Mouse (Mus musculus): Measurements from ENCODE around the gene Nedd9.

The Nedd9 gene

DNA sequence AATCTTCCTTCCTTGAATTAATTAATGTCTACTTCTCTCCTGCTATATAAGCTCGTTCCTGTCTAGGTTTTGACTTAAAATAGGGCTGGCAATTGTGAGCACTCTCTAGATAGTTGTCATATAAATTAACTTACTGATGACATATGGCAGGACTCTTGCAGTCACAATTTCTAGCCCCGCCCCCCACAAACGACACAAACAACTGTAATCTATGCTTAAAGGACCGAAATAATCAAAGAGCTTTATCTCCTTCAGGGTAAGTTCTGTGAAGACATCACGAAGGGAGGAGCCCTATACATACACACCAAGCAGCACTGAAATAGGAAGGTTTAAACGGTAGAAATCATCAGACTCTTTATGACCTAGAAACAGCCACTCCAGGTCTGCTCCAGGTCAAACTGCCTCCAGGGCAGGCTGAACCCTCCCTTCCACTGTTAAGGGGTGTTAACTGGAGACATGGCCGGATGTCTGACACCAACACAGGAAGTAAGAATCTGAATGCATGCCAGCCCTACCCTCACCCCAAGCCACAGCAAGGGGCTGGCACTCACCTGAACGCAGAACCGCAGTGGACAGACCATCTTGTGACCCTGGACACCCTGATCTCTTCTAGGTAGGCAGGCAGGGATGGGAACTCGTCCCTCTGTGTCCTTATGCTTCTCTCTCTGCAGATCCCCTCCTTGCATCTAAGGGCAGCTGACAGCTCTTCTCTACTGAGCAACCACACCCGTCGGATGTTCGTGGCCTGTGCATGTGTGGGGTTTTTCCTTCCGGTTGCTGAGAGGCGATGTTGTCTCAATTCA lies at the start of gene Nedd9:
TSS of gene Nedd9 (minus strand) at position 757 of the 803 bp plus-strand sequence.
- DNase-seq (ENCODE audit: low read depth in 2 of 2, low spot score in 2 of 2): peak; percentile 73 to 82

- no peak for DNase-seq (ENCODE audit: low read depth in 2 of 2, low spot score in 2 of 2)
These were observed 45.5 kb upstream of the Nedd9 start for GRCm38 (mm10) chr13:41532625-41533024.

DNA sequence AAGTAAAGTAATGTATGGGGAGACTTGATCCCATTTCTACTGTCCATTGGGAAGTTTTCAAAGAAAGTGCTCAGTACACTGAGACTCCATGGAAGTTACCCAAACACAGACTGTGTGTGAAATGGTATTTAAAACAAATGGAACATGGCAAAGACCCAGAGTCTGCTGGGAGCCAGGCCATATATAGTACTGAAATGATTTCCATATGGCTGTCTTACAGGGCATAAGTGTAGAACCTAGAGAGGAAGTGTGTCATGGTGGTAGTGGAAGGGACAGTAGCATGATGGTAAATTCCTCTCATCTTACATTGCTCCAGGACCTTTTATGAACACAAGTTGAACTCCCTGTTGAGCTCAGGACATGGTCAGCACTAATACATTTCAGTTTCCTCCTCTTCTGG lies 43.2 kb upstream of the Nedd9 start:
- no peak for DNase-seq (ENCODE audit: low read depth in 2 of 2, low spot score in 2 of 2)

- no peak for DNase-seq (ENCODE audit: low read depth in 2 of 2, low spot score in 2 of 2)
These were observed 37.0 kb upstream of the Nedd9 start for GRCm38 (mm10) chr13:41524208-41524607.

DNA sequence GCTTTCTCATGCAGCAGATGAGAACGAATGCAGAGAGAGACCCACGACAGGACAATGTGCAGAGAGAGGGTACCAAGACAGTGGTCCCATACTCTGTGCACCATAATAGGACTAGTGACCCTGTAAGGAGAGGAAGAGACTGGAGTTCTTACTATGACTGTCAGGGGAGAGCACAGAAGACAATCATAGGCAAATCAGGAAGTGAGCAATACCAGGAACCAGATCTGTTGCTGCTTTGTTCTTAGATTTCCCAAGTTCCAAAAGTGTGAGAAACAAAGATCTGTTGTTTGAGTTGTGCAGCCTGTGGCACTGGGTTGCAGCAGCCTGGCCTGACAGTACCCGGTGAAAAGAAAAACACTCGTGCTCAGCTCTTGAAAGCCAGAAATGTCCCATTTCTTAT lies 34.1 kb upstream of the Nedd9 start:
- DNase-seq (ENCODE audit: low read depth in 2 of 2, low spot score in 2 of 2): no peak

DNA sequence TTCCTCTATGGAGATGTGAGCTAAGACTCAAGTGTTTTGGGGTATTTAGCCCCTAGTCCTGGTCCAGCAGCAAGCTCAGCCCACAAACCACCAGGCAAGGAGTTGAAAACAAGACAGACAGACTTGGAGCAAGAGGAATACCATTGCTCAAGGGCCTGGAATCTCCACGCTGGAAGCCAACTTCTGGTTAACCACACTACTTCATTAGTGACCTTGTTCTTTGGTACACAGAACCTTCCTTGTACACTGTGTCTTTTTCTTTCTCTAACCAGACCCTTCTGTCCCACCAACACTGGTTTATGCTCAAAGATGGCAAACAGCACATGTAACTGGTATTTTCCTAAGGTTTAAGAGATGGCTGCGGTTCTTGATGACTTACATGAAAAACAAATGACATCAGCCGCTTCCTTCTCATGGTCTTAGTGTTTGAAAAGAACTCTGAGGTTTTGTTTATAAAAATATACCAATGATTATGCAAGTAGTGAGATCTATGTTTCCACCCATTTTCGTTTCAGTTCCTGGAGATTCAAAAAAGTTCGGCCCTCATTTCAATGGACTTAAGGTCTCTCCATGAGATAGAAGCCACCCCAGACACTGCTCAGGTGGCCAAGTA lies 33.5 kb upstream of the Nedd9 start:
- no peak for DNase-seq (ENCODE audit: low read depth in 2 of 2, low spot score in 2 of 2)

DNA sequence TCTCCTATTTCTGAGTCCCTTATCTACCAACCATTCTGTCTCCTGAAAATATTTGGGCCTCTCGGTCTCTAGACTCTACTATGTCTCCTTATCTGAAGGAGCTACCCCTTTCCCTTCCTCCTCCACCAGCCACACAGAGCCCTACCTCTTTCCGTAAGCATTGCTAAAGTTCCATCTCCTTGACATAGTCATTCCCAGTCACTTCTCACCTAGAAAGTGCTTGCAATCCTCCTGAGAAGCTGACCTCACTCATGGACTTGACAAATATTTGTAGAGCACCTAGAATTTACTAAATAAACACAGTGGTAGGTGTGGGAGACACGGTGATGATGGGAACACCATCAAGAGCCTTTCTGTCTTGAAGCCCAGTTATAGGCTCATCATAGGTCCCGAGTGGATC lies 32.6 kb upstream of the Nedd9 start:
- no peak for DNase-seq (ENCODE audit: low read depth in 2 of 2, low spot score in 2 of 2)

DNA sequence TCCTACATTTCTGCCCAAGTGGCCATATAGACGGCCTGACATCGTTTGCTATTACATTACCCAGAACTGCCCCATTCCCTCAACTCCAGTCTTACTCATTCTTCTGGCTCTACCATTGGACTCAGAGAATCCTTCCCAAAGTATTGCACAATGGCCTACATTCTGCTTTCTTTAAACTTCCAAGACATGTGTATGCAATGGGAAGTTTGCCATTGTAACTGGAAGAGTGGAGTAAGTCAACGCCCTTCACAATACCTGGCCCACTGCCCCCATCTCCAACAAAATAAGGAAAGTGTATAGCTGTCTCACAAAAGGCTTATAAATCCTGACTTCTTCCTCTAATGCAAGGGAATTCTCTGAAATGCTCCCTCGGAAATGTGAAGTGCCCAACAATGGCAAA lies 30.0 kb upstream of the Nedd9 start:
- no peak for DNase-seq (ENCODE audit: low read depth in 2 of 2, low spot score in 2 of 2)

GRCm38 (mm10) chr13:41515749-41516148 lies 28.6 kb upstream of the Nedd9 start:
- no peak for DNase-seq (ENCODE audit: low read depth in 2 of 2, low spot score in 2 of 2)

GRCm38 (mm10) chr13:41514918-41515317 lies 27.8 kb upstream of the Nedd9 start:
- no peak for DNase-seq (ENCODE audit: low read depth in 2 of 2, low spot score in 2 of 2)

- DNase-seq (ENCODE audit: low read depth in 2 of 2, low spot score in 2 of 2): no peak
These were observed 26.3 kb upstream of the Nedd9 start for GRCm38 (mm10) chr13:41513456-41513855.

GRCm38 (mm10) chr13:41512243-41512642 lies 25.1 kb upstream of the Nedd9 start:
- DNase-seq (ENCODE audit: low read depth in 2 of 2, low spot score in 2 of 2): no peak

- no peak for DNase-seq (ENCODE audit: low read depth in 2 of 2, low spot score in 2 of 2)
These were observed 23.7 kb upstream of the Nedd9 start for GRCm38 (mm10) chr13:41510631-41511419.

DNA sequence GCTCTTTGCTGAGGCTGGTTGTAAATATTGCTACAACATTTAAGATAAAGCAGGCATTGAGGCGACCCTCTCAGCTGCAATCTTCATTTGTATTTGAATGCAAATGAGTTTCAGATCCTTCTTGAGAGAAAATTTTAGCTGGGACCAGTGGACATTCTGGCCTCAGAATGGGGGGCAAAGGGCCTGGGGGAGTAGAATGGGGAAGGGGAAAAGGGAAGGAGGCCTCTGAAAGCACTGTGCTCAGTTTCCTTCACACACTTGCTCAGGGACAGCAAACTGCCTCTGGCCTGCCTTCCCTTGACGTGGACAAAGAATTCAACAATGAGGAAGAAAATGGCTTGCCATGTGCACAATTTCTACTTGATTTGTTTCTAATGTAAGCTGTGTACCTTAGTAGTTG lies 18.4 kb upstream of the Nedd9 start:
- DNase-seq (ENCODE audit: low read depth in 2 of 2, low spot score in 2 of 2): no peak

- no peak for DNase-seq (ENCODE audit: low read depth in 2 of 2, low spot score in 2 of 2)
These were observed 17.8 kb upstream of the Nedd9 start for GRCm38 (mm10) chr13:41504997-41505396.

DNA sequence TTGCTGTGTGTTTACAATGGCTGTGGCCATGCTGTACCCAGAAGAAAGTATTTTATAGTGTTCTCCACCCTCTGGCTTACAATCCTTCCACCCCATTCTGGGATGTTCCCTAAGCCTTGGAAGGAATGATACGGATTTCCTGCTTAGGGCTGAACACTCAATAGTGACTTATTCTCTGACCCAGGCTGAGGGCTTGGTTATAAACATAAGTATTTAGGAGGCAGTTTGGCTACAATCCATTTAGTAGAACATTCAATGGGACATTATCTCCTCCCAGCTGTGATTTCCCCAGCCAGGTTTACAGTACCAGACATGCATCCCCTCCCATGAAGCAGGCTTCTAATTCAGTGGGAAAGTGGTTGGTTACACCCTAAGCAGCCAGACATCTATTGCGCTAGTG lies 17.3 kb upstream of the Nedd9 start:
- DNase-seq (ENCODE audit: low read depth in 2 of 2, low spot score in 2 of 2): no peak

GRCm38 (mm10) chr13:41502917-41503301 lies 15.7 kb upstream of the Nedd9 start:
- no peak for DNase-seq (ENCODE audit: low read depth in 2 of 2, low spot score in 2 of 2)

DNA sequence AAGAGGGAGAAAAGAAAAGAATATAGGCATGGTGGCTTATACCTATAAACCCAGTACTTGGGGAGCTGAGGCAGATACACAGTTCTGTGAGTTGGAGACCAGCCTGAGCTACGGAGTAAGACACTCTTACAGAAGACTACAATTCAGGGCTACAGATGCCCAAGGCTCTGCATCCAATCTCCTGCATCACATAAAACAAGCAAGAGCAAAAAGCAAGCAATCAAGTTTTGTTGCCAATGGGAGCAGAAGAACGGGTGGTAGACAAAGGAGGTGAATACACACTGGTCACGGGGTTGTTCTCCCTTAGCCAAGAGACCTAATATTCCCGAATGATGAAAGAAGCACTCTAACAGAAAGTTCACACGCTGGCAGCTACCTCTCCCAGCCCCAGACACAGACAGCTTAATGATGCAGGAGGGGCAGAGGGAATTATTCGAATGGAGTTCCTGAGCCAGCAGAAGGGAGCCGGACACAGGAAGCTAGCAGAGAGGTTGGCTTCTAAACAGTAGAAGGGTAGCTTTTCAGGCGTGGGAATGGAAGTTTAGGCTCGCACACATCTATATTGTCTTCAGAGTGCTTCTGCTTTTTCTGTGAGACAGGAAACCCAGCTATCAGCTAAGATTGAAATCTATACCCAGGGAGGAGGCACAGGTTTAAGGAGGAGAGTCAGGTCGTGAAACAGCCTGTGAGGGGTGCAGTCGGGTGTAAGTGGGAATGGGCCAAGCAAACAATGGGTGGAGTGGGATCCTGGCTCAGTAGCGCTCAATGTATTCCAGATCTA lies 15.2 kb upstream of the Nedd9 start:
- DNase-seq (ENCODE audit: low read depth in 2 of 2, low spot score in 2 of 2): no peak

DNA sequence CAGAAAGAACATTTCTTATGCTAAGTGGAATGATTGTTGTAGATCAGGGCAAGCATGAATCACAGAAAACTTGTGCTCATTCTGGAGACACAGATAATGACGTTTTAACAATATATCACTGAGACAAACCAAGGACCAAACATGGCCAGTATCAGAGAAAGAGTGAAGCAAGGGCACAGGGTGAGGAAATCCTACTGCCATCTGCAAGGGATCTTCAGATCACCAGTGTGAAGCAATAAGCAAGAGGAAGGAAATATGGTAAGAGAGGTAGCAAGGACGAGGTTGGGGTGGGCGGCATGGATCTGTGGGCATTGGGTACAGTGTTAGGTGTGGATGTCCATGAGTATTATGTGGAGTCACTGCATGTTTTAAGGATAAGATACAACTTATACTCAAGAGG lies 13.6 kb upstream of the Nedd9 start:
- no peak for DNase-seq (ENCODE audit: low read depth in 2 of 2, low spot score in 2 of 2)

GRCm38 (mm10) chr13:41498611-41499121 lies 11.5 kb upstream of the Nedd9 start:
- no peak for DNase-seq (ENCODE audit: low read depth in 2 of 2, low spot score in 2 of 2)

GRCm38 (mm10) chr13:41494681-41495080 lies 7.5 kb upstream of the Nedd9 start:
- no peak for DNase-seq (ENCODE audit: low read depth in 2 of 2, low spot score in 2 of 2)
